Mouse (Mus musculus): Measurements from ENCODE around the gene Pdss2. TPM values are rescaled to one million over a fixed set of nuclear protein-coding genes. Genes with fewer than 3 reads are reported as not detected.
A peak's percentile ranks its signal among the peaks of the same experiment; 100 is the strongest.

Gene Pdss2
- polyA plus RNA-seq, 1 experiment from 2014 or later: 15.1 TPM

GRCm38 (mm10) chr10:43290638-43291230 is 69.4 kb downstream of the Pdss2 start:
- no peak overlapping the region for H3K4me2 ChIP-seq (replicated peaks)
- H3K27ac ChIP-seq (replicated peaks): no peak overlapping the region
- no peak overlapping the region for H3K4me3 ChIP-seq
- H3K27me3 ChIP-seq: no peaks in the 10 kb centered on the region
- no peaks in the 10 kb centered on the region for H3K9me3 ChIP-seq
- no peak for ATAC-seq (replicated peaks)
- WGBS: 74% methylated on average over 2 of the region's 2 CpGs
- no peaks in the 10 kb centered on the region for H3K4me1 ChIP-seq
- no peak overlapping the region for H3K9ac ChIP-seq (replicated peaks)
- H3K36me3 ChIP-seq: no peaks in the 10 kb centered on the region

GRCm38 (mm10) chr10:43291333-43291736 is 70.0 kb downstream of the Pdss2 start:
- H3K27me3 ChIP-seq: no peaks in the 10 kb centered on the region
- H3K4me1 ChIP-seq: no peaks in the 10 kb centered on the region
- no peak overlapping the region for H3K4me3 ChIP-seq
- no peak overlapping the region for H3K27ac ChIP-seq (replicated peaks)
- H3K4me2 ChIP-seq (replicated peaks): no peak overlapping the region
- WGBS: 88% methylated on average over 2 of the region's 2 CpGs
- H3K9me3 ChIP-seq: no peaks in the 10 kb centered on the region
- H3K9ac ChIP-seq (replicated peaks): no peak overlapping the region
- ATAC-seq (replicated peaks): no peak
- no peaks in the 10 kb centered on the region for H3K36me3 ChIP-seq

- no peaks in the 10 kb centered on the region for H3K36me3 ChIP-seq
- H3K4me1 ChIP-seq: no peaks in the 10 kb centered on the region
- no peak overlapping the region for H3K4me2 ChIP-seq (replicated peaks)
- no peaks in the 10 kb centered on the region for H3K27me3 ChIP-seq
- no peak for ATAC-seq (replicated peaks)
- H3K27ac ChIP-seq (replicated peaks): no peak overlapping the region
- H3K9me3 ChIP-seq: no peaks in the 10 kb centered on the region
- 69% methylated on average over 4 of the region's 4 CpGs for WGBS
- no peak overlapping the region for H3K9ac ChIP-seq (replicated peaks)
- H3K4me3 ChIP-seq: no peak overlapping the region
These were observed 71.2 kb downstream of the Pdss2 start for GRCm38 (mm10) chr10:43292454-43292853.

GRCm38 (mm10) chr10:43294331-43294730 is 73.0 kb downstream of the Pdss2 start:
- Histone ChIP-seq H3K9ac (replicated peaks) (no peak overlapping the region), H3K4me2 (replicated peaks) (no peak overlapping the region), H3K9me3 (no peaks in the 10 kb centered on the region), H3K4me1 (no peaks in the 10 kb centered on the region), H3K36me3 (no peaks in the 10 kb centered on the region), H3K27ac (replicated peaks) (no peak overlapping the region), H3K27me3 (no peaks in the 10 kb centered on the region), H3K4me3 (no peak overlapping the region)
- no peak for ATAC-seq (replicated peaks)
- WGBS: 57% methylated on average over 4 of the region's 4 CpGs

- Histone ChIP-seq H3K27me3 (no peaks in the 10 kb centered on the region), H3K9me3 (no peaks in the 10 kb centered on the region), H3K36me3 (no peaks in the 10 kb centered on the region), H3K4me1 (peaks cover 34% of the 10 kb centered on the region), H3K4me3 (no peak overlapping the region), H3K27ac (replicated peaks) (no peak overlapping the region), H3K9ac (replicated peaks) (no peak overlapping the region), H3K4me2 (replicated peaks) (no peak overlapping the region)
- ATAC-seq (replicated peaks): no peak
- 69% methylated on average over 5 of the region's 5 CpGs for WGBS
These were observed 87.0 kb downstream of the Pdss2 start for GRCm38 (mm10) chr10:43308105-43308810.

- 25% methylated on average over 10 of the region's 10 CpGs for WGBS
- Histone ChIP-seq H3K4me1 (peaks cover 35% of the 10 kb centered on the region), H3K9ac (replicated peaks) (no peak overlapping the region), H3K4me3 (no peak overlapping the region), H3K27me3 (no peaks in the 10 kb centered on the region), H3K36me3 (no peaks in the 10 kb centered on the region), H3K4me2 (replicated peaks) (no peak overlapping the region), H3K27ac (replicated peaks) (no peak overlapping the region), H3K9me3 (no peaks in the 10 kb centered on the region)
- peak; percentile 51 for ATAC-seq (replicated peaks)
These were observed 89.6 kb downstream of the Pdss2 start for GRCm38 (mm10) chr10:43310781-43311392.

- Histone ChIP-seq H3K9me3 (no peaks in the 10 kb centered on the region), H3K4me3 (no peak overlapping the region), H3K27me3 (no peaks in the 10 kb centered on the region), H3K36me3 (no peaks in the 10 kb centered on the region), H3K4me2 (replicated peaks) (no peak overlapping the region), H3K4me1 (peaks cover 35% of the 10 kb centered on the region), H3K9ac (replicated peaks) (no peak overlapping the region), H3K27ac (replicated peaks) (peak overlapping the region; percentile 57)
- peak; percentile 74 for ATAC-seq (replicated peaks)
- WGBS: 14% methylated on average over 2 of the region's 2 CpGs
These were observed 90.9 kb downstream of the Pdss2 start for GRCm38 (mm10) chr10:43312211-43312610.

GRCm38 (mm10) chr10:43312658-43313417 is 91.6 kb downstream of the Pdss2 start:
- Histone ChIP-seq H3K9ac (replicated peaks) (no peak overlapping the region), H3K9me3 (no peaks in the 10 kb centered on the region), H3K4me1 (peaks cover 39% of the 10 kb centered on the region), H3K36me3 (no peaks in the 10 kb centered on the region), H3K27me3 (no peaks in the 10 kb centered on the region), H3K4me3 (no peak overlapping the region), H3K4me2 (replicated peaks) (no peak overlapping the region), H3K27ac (replicated peaks) (peak overlapping the region; percentile 57)
- 60% methylated on average over 7 of the region's 7 CpGs for WGBS
- no peak for ATAC-seq (replicated peaks)

GRCm38 (mm10) chr10:43315228-43315627 is 93.9 kb downstream of the Pdss2 start:
- no peak for ATAC-seq (replicated peaks)
- no peaks in the 10 kb centered on the region for H3K36me3 ChIP-seq
- no peak overlapping the region for H3K27ac ChIP-seq (replicated peaks)
- H3K4me2 ChIP-seq (replicated peaks): no peak overlapping the region
- H3K4me3 ChIP-seq: no peak overlapping the region
- no peak overlapping the region for H3K9ac ChIP-seq (replicated peaks)
- no peaks in the 10 kb centered on the region for H3K9me3 ChIP-seq
- H3K27me3 ChIP-seq: no peaks in the 10 kb centered on the region
- peaks cover 34% of the 10 kb centered on the region for H3K4me1 ChIP-seq

GRCm38 (mm10) chr10:43317327-43317951 is 96.2 kb downstream of the Pdss2 start:
- Histone ChIP-seq H3K27ac (replicated peaks) (peak overlapping the region; percentile 62), H3K9ac (replicated peaks) (no peak overlapping the region), H3K36me3 (no peaks in the 10 kb centered on the region), H3K9me3 (no peaks in the 10 kb centered on the region), H3K27me3 (no peaks in the 10 kb centered on the region), H3K4me2 (replicated peaks) (no peak overlapping the region), H3K4me1 (peaks cover 19% of the 10 kb centered on the region), H3K4me3 (no peak overlapping the region)
- peak; percentile 80 for ATAC-seq (replicated peaks)
- 12% methylated on average over 9 of the region's 9 CpGs for WGBS

- no peak for ATAC-seq (replicated peaks)
- Histone ChIP-seq H3K4me2 (replicated peaks) (no peak overlapping the region), H3K36me3 (no peaks in the 10 kb centered on the region), H3K4me3 (no peak overlapping the region), H3K9me3 (no peaks in the 10 kb centered on the region), H3K27me3 (no peaks in the 10 kb centered on the region), H3K4me1 (peaks cover 13% of the 10 kb centered on the region), H3K27ac (replicated peaks) (no peak overlapping the region), H3K9ac (replicated peaks) (no peak overlapping the region)
- WGBS: 91% methylated on average over 5 of the region's 5 CpGs
These were observed 99.7 kb downstream of the Pdss2 start for GRCm38 (mm10) chr10:43321019-43321418.

Data from forebrain, embryonic 15.5 days (tissue).